Mouse (Mus musculus) erythroblast, adult 5-6 weeks (primary cell): ENCODE results near the gene Tnfrsf11a. TPM values are rescaled to one million over a fixed set of nuclear protein-coding genes. Genes with fewer than 3 reads are reported as not detected.
"Not testable (repeated sequence)": the region's sequence is repeated elsewhere in the genome, so short reads cannot be mapped to it uniquely, and the experiment has no call there.

Source experiments
- ATAC-seq: replicated peaks from 2 replicates; pipeline ENCODE4 v1.8.0; 2016; ENCODE audit warnings: moderate number of reproducible peaks, mild to moderate bottlenecking, moderate TSS enrichment, inconsistent platforms; ENCODE audit not compliant: poor library complexity, low FRiP score, severe bottlenecking
- total RNA-seq, 2 experiments: library from RNA; stranded (forward) in 1 of 2; stranded (reverse) in 1 of 2; fragments of 150-400 nt in 1 of 2; fragments of 200-764, 138-1000 nt in 1 of 2; gene quantifications; 2 replicates each; pipeline versions ENCODE4 v1.2.3 to v1.2.4; 2015 to 2017; ENCODE audit warnings: low replicate concordance in 2 of 2

The Tnfrsf11a gene
- total RNA-seq, 2 experiments from 2014 or later = 0.34 TPM; not detected in 1

GRCm38 (mm10) chr1:105784257-105785016 lies 3.9 kb downstream of the Tnfrsf11a start:
- no peak for ATAC-seq

GRCm38 (mm10) chr1:105785146-105785545 lies 4.6 kb downstream of the Tnfrsf11a start:
- ATAC-seq = no peak

- no peak for ATAC-seq
These were observed 6.3 kb downstream of the Tnfrsf11a start for GRCm38 (mm10) chr1:105786731-105787357.

GRCm38 (mm10) chr1:105790103-105790502 lies 9.6 kb downstream of the Tnfrsf11a start:
- ATAC-seq = no peak

- ATAC-seq = no peak
These were observed 14.2 kb downstream of the Tnfrsf11a start for GRCm38 (mm10) chr1:105794670-105795069.

- no peak for ATAC-seq
These were observed 15.2 kb downstream of the Tnfrsf11a start for GRCm38 (mm10) chr1:105795705-105796104.

- ATAC-seq = no peak
These were observed 20.1 kb downstream of the Tnfrsf11a start for GRCm38 (mm10) chr1:105800570-105800969.

- no peak for ATAC-seq
These were observed 20.7 kb downstream of the Tnfrsf11a start for GRCm38 (mm10) chr1:105801252-105801651.

- ATAC-seq = no peak
These were observed 22.4 kb downstream of the Tnfrsf11a start for GRCm38 (mm10) chr1:105802941-105803340.

- no peak for ATAC-seq
These were observed 23.8 kb downstream of the Tnfrsf11a start for GRCm38 (mm10) chr1:105804285-105804684.

- no peak for ATAC-seq
These were observed 25.0 kb downstream of the Tnfrsf11a start for GRCm38 (mm10) chr1:105805565-105805964.

GRCm38 (mm10) chr1:105807028-105807722 lies 26.7 kb downstream of the Tnfrsf11a start:
- ATAC-seq = no peak

GRCm38 (mm10) chr1:105812027-105812426 lies 31.5 kb downstream of the Tnfrsf11a start:
- ATAC-seq = not testable (repeated sequence)

GRCm38 (mm10) chr1:105812960-105813708 lies 32.6 kb downstream of the Tnfrsf11a start:
- no peak for ATAC-seq

GRCm38 (mm10) chr1:105813709-105814061 lies 33.2 kb downstream of the Tnfrsf11a start:
- no peak for ATAC-seq

- ATAC-seq = no peak
These were observed 34.1 kb downstream of the Tnfrsf11a start for GRCm38 (mm10) chr1:105814402-105815270.

- no peak for ATAC-seq
These were observed 34.8 kb downstream of the Tnfrsf11a start for GRCm38 (mm10) chr1:105815310-105815709.

- no peak for ATAC-seq
These were observed 35.2 kb downstream of the Tnfrsf11a start for GRCm38 (mm10) chr1:105815736-105816135.

GRCm38 (mm10) chr1:105819031-105819430 lies 38.5 kb downstream of the Tnfrsf11a start:
- no peak for ATAC-seq
